Mouse (Mus musculus) yolk sac, embryonic 10.5 days (tissue): ENCODE results near the gene Htatip2.

Experiments used
- DNase-seq: peaks from one replicate; pipeline ENCODE4 v3.0.0-alpha.2; 2017; ENCODE audit warnings: low spot score

The Htatip2 gene

GRCm38 (mm10) chr7:49786618-49787382, 27.9 kb downstream of the Htatip2 start:
- no peak for DNase-seq

- no peak for DNase-seq
Measured at GRCm38 (mm10) chr7:49787383-49787645, 28.4 kb downstream of the Htatip2 start.

DNA sequence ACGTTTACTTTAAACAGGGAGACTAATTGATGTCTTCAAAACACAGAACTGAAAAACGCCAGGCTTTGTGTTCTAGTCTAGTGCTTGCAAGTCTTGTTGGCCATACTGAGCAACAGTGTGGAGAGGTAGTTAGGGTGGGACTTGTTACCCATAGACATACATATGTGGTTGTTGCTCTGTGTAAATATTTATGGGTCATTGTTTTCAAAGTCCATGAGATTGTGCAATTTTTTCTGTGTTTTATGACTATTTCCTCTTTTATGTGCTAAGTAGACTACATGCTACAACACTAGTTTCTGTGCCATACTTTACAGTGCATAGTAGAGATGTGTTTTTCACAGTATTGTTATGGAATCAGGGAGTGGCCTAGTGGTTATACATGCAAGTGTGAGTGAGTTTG, 35.4 kb downstream of the Htatip2 start:
- DNase-seq = no peak

DNA sequence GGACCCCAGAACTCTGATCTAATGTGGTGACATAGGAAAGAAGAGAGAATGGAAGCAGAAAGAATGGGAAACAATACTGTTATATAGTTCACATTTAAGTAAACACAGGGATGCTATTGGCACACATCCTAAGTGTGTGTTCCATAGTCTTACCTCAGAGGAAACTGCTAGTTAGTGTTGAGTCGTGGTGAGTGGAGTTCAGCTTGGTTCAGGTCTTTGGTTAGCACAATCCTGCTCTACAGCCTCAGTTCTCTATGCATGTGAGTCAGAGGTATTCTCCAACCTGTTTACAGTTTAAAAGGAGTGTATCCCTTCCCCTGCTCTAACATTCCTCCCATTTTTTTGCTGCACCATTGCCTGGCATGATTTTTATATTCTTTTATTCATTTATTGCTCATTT, 38.3 kb downstream of the Htatip2 start:
- DNase-seq = no peak

GRCm38 (mm10) chr7:49803511-49803910, 44.6 kb downstream of the Htatip2 start:
- DNase-seq = no peak

DNA sequence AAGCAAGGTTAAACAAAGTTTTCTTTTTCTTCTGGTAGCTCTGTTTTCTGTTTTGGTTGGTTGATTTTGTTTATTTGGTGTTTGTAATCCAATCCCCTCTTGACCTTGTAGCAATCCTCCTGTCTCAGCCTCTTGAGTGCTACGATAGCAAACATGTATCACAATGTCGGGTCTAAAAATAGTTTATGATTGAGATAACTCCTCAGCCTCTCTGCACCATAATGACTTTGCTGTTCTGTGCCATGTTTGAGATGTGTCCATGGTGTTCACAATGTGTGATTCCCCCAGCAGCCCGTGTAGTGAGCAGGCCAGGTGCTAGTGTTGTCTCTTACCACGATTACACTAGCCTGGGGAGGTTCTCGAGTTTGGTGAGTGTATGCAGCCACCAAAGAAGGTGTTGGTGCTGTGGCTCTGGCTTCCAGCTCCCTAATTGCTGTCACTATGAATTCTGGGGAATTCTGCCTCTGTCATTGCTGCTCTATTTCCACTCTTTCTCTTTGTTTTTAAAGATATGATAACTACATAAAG, 45.8 kb downstream of the Htatip2 start:
- no peak for DNase-seq

- DNase-seq = no peak
Measured at GRCm38 (mm10) chr7:49805618-49806017, 46.7 kb downstream of the Htatip2 start.

GRCm38 (mm10) chr7:49807093-49807682, 48.3 kb downstream of the Htatip2 start:
- DNase-seq = no peak

DNA sequence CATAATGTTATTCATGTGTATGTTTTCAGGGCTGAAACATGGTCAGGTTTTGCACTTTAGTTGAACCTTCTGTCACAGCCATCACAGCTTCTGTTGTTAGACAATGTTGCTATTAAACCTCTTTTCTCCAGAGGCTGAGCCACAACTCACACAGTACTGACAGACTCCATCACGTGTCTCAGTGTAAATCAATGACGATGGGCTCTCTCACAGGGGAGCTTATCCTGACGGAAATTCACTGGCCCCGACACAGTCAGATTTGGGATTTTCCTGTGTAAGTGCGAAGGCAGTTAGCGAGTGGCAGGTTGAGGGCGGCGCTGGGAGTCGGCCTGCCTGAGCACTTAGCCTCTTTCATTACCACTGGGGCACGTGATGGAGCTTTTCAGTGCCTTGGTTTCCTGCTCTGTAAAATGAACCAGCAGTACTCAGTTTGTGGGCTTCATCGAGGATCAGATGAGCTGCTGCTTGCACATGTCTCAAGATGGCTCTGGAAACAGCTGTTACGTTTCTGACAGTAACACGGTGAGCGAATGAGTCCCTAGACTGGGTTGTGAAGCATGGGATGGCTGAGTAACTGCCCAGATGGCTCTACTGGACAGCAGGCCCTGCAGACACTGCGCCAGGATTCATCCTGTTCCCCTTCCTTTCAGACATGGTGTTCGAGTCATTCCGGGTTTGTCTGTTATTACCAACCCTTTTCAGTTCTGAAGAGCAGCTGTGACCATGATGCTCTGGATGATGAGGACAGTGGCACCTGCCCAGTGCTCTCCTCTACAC, 49.1 kb downstream of the Htatip2 start:
- DNase-seq = no peak

GRCm38 (mm10) chr7:49809100-49809499, 50.2 kb downstream of the Htatip2 start:
- DNase-seq = no peak

- no peak for DNase-seq
Measured at GRCm38 (mm10) chr7:49809562-49809961, 50.6 kb downstream of the Htatip2 start.

DNA sequence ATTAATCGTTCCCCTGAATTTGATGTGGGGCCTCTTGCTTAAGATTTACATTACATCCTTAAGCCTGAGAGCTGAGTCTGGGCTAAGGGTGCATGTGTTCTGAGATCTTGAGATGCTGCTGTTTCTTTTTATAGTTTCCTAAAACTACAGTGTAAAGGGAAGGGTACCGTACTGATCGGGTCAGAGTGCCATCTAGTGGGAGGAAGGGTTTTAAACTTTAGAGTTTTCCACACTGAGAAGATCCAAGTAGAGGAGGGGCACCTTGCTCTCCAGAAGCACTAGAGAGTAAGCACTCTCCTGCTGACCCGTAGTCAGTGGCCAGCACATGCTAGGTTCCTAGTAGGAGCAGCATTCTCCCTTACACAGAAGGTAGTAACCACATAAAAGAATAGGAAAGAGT, 52.4 kb downstream of the Htatip2 start:
- DNase-seq = no peak

- no peak for DNase-seq
Measured at GRCm38 (mm10) chr7:49819393-49819792, 60.5 kb downstream of the Htatip2 start.

GRCm38 (mm10) chr7:49821370-49821769, 62.5 kb downstream of the Htatip2 start:
- no peak for DNase-seq

GRCm38 (mm10) chr7:49822028-49822427, 63.1 kb downstream of the Htatip2 start:
- no peak for DNase-seq
